Mouse (Mus musculus) heart, postnatal 0 days (tissue): Measurements from ENCODE around the gene Rgs8.

Experiments
- CTCF ChIP-seq: IDR thresholded peaks from 2 replicates; pipeline ENCODE4 v1.5.1; 2016; ENCODE audit warnings: antibody characterized with exemption, control low read depth, low read depth
- EP300 ChIP-seq: IDR thresholded peaks from 2 replicates; pipeline ENCODE4 v1.6.1; 2016; ENCODE audit warnings: antibody characterized with exemption, low read depth

DNA sequence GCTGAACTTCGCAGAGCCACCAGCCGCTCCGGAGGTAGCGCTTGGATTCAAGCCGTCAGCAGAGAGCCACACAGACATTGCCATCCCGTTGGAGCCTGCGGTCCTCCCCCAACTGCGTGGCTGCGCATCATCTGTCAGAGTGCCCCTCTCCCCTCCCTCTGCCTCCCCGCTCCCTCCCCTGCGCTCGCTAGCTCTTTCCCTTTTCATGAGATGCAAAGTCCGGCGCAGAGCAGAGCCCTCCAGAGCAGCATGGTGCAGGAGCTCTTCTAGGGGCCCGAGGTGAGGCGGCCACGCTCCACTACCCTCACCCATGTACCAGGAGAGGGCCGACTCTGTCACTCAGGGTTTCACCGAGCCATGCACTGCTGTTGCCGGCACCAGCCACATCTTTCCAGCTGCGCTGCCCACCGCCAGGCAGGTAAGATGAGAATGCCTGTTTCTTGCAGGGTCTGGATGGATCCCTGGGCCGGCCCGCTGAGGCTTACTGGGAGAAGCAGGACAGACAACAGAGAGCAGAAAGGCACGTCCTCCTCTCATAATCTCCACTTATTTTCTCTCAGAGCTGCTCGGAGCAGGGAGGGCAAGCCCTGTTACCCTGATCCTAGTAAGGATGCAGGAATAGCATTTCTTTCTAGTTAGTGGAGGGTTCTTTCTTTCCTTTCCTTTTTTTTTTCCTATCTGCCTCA, at the start of gene Rgs8:
- TF ChIP-seq CTCF (no peak), EP300 (no peak)
